9 mouse cellular contexts compared by ENCODE assay signal in the genomic region with DNA sequence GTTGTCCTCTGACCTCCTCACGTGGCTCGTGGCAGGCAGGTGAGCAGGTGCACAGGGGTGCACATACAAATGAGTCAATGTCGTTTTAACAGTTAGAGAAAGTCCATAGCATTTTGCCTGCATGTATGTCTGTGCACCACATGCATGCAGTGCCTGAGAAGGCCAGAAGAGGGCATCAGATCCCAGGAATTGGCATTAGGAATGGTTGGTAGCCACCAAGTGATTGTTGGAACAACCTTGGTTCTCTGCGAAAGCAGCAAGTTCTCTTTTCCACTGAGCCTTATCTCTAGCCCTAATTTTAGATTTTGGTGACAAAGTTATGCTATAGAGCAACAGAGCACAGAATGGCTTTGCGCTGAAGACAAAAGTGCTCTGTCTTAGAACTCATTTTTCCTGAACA. TPM values are rescaled to one million over a fixed set of nuclear protein-coding genes. Genes with fewer than 3 reads are reported as not detected.
DNase-seq lines count a peak whose midpoint lies in the region; ATAC-seq and TF ChIP-seq lines count a peak whose summit lies in the region.
"Had no signal": no experiment of that assay in that cellular context is flagged by ENCODE, and none has a peak within 500 bp of the region (broad histone marks: within the 10 kb centered on the region; RNA-seq: fewer than 3 reads in every experiment).

No protein-coding gene starts in this region.

- WGBS in kidney, embryonic 16.5 days: 80% methylated on average over 5 of the region's 5 CpGs
- 79% methylated on average over 5 of the region's 5 CpGs for WGBS in embryonic facial prominence, embryonic 10.5 days
- WGBS in limb, embryonic 14.5 days: 68% methylated on average over 5 of the region's 5 CpGs

- H3K4me3 ChIP-seq in kidney, embryonic 16.5 days (ENCODE audit: low read length): no peak overlapping the region
- no peak overlapping the region for H3K4me3 ChIP-seq in embryonic facial prominence, embryonic 10.5 days
- H3K4me3 ChIP-seq in limb, embryonic 14.5 days (replicated peaks; ENCODE audit: low read length): no peak overlapping the region
- H3K4me3 ChIP-seq: heart, embryonic 13.5 days had no signal

- no peak overlapping the region for H3K9ac ChIP-seq in kidney, embryonic 16.5 days (replicated peaks; ENCODE audit: low read length)
- H3K9ac ChIP-seq in limb, embryonic 14.5 days (ENCODE audit: low read depth, low read length, severe bottlenecking): no peak overlapping the region
- H3K9ac ChIP-seq: heart, embryonic 13.5 days had no signal

- no peak for TF ChIP-seq POLR2A in limb, embryonic 14.5 days (IDR thresholded peaks at IDR 0.05; ENCODE audit: borderline replicate concordance, extremely low read depth, insufficient read depth, insufficient read length)

- H3K27me3 ChIP-seq in kidney, embryonic 16.5 days (ENCODE audit: insufficient read depth, low read length): no peaks in the 10 kb centered on the region
- H3K27me3 ChIP-seq in embryonic facial prominence, embryonic 10.5 days (replicated peaks; ENCODE audit: low read depth, poor library complexity, severe bottlenecking): no peaks in the 10 kb centered on the region
- H3K27me3 ChIP-seq in limb, embryonic 14.5 days (ENCODE audit: control insufficient read depth, insufficient read depth, low read length): no peaks in the 10 kb centered on the region
- H3K27me3 ChIP-seq: heart, embryonic 13.5 days had no signal

- peaks cover 3% of the 10 kb centered on the region for H3K4me1 ChIP-seq in kidney, embryonic 16.5 days (ENCODE audit: insufficient read depth, low read length)
- 0 out of 2 replicates have a peak, but pooled peaks cover 4% of the 10 kb centered on the region for H3K4me1 ChIP-seq in embryonic facial prominence, embryonic 10.5 days
- H3K4me1 ChIP-seq in limb, embryonic 14.5 days (ENCODE audit: control insufficient read depth, insufficient read depth, low read length): no peaks in the 10 kb centered on the region

- peak; percentile 81 for DNase-seq in kidney, adult 18-20 months
- DNase-seq in T-cell, adult 2 months (ENCODE audit: low spot score): peak; percentile 16
- peak; percentile 74 for DNase-seq in embryonic facial prominence, embryonic 10.5 days (ENCODE audit: low spot score)
- peak; percentile 89 for DNase-seq in heart, postnatal 4 days
- peak; percentile 42 for DNase-seq in limb, embryonic 14.5 days (ENCODE audit: low spot score)
- peak; percentile 76 to 78 for DNase-seq in right cerebral cortex, adult 2 months (ENCODE audit: low spot score in 2 of 2)

- no peak for ATAC-seq in kidney, embryonic 16.5 days (ENCODE audit: low FRiP score, low TSS enrichment)
- ATAC-seq in limb, embryonic 14.5 days (ENCODE audit: low FRiP score, low read depth): no peak
- ATAC-seq in erythroid progenitor cell, adult 5-6 weeks (replicated peaks; ENCODE audit: low FRiP score, poor library complexity, severe bottlenecking): no peak

- H3K36me3 ChIP-seq in kidney, embryonic 16.5 days (ENCODE audit: insufficient read depth, low read length): peaks cover 40% of the 10 kb centered on the region
- H3K36me3 ChIP-seq in embryonic facial prominence, embryonic 10.5 days (replicated peaks): peaks cover 79% of the 10 kb centered on the region
- H3K36me3 ChIP-seq in limb, embryonic 14.5 days (ENCODE audit: control insufficient read depth, insufficient read depth, low read length): peaks cover 44% of the 10 kb centered on the region

- H3K4me2 ChIP-seq in kidney, embryonic 16.5 days (replicated peaks; ENCODE audit: low read depth, low read length): no peak overlapping the region
- H3K4me2 ChIP-seq in limb, embryonic 14.5 days (replicated peaks; ENCODE audit: low read depth, low read length, severe bottlenecking): no peak overlapping the region
- H3K4me2 ChIP-seq: heart, embryonic 13.5 days had no signal

- H3K9me3 ChIP-seq in kidney, embryonic 16.5 days (ENCODE audit: low read length): no peaks in the 10 kb centered on the region
- no peaks in the 10 kb centered on the region for H3K9me3 ChIP-seq in embryonic facial prominence, embryonic 10.5 days
- no peaks in the 10 kb centered on the region for H3K9me3 ChIP-seq in limb, embryonic 14.5 days (ENCODE audit: control insufficient read depth, low read length)
- H3K9me3 ChIP-seq: heart, embryonic 13.5 days had no signal

- no peak overlapping the region for H3K27ac ChIP-seq in kidney, embryonic 16.5 days (ENCODE audit: low read length)
- H3K27ac ChIP-seq in embryonic facial prominence, embryonic 10.5 days (replicated peaks): no peak overlapping the region
- H3K27ac ChIP-seq in limb, embryonic 14.5 days (replicated peaks; ENCODE audit: low read depth, low read length): no peak overlapping the region
- H3K27ac ChIP-seq: heart, embryonic 13.5 days had no signal

RNA-seq across cellular contexts. Expression of gene Tango6, which starts 16.7 kb away (rescaled TPM):
- polyA plus RNA-seq in kidney, embryonic 16.5 days (2015; fragmentation: Nextera tagmentation; extraction: Ambion mirVana): 13.3 and 14.7 TPM in 2 replicates
- polyA plus RNA-seq in embryonic facial prominence, embryonic 10.5 days (2016; fragmentation: Nextera tagmentation; extraction: Ambion mirVana): 16.3 and 16.8 TPM in 2 replicates
- 10 to 100 TPM; 10.4 to 10.5 TPM for total RNA-seq in heart, postnatal 4 days (2021)
- 5.9 and 6.5 TPM in 2 replicates for polyA plus RNA-seq in limb, embryonic 14.5 days (2012; rRNA removed)
- 6.5 and 7.0 TPM in 2 replicates for polyA plus RNA-seq in limb, embryonic 14.5 days (2014; fragmentation: Nextera tagmentation; extraction: Ambion mirVana)
- total RNA-seq in erythroid progenitor cell, adult 5-6 weeks (2015; ENCODE audit: low replicate concordance): 2.1 TPM in 1 of 2 replicates, not detected in the other
- total RNA-seq in erythroid progenitor cell, adult 5-6 weeks (2017; ENCODE audit: low replicate concordance): 0.15 and 0.77 TPM in 2 replicates

Comparison
In these comparisons a context has a peak if more than half of its experiments do, and no peak if none do; other contexts are left out.
1. DNase-seq: peak in every context shown above with its lines; median percentile 89 in heart, postnatal 4 days; 81 in kidney, adult 18-20 months; 77 in right cerebral cortex, adult 2 months; 74 in embryonic facial prominence, embryonic 10.5 days; 42 in limb, embryonic 14.5 days; 16 in T-cell, adult 2 months.